Mouse (Mus musculus) heart, adult 2 months (tissue): ENCODE data around the gene Tcstv3. TPM values are rescaled to one million over a fixed set of nuclear protein-coding genes. Genes with fewer than 3 reads are reported as not detected.

Source experiments
- DNase-seq, 2 experiments: peaks; one replicate each; pipeline ENCODE4 v3.0.0; 2021
- H3K27ac ChIP-seq: fragments of 200-600 bp; 2 replicates; pipeline ENCODE4 v1.8.1; 2022
- H3K27me3 ChIP-seq: fragments of 200-500 bp; 2 replicates; pipeline ENCODE4 v1.6.1; 2012; ENCODE audit warnings: mild to moderate bottlenecking, low read length, inconsistent platforms, mixed read lengths; ENCODE audit not compliant: control insufficient read depth, insufficient read depth
- H3K36me3 ChIP-seq: fragments of 200-500 bp; 2 replicates; pipeline ENCODE4 v1.6.1; 2012; ENCODE audit warnings: low read length, inconsistent platforms; ENCODE audit not compliant: control insufficient read depth, insufficient read depth
- H3K4me1 ChIP-seq: fragments of 200-500 bp; 2 replicates; pipeline ENCODE4 v1.6.1; 2011; ENCODE audit warnings: low read length; ENCODE audit not compliant: control insufficient read depth, insufficient read depth
- H3K4me3 ChIP-seq: fragments of 200-600 bp; 2 replicates; pipeline ENCODE4 v1.8.1; 2022
- H3K79me2 ChIP-seq: fragments of 200-500 bp; replicated peaks from 2 replicates; pipeline ENCODE4 v1.6.1; 2012; ENCODE audit warnings: mild to moderate bottlenecking, inconsistent platforms, low read length, moderate library complexity, mixed read lengths; ENCODE audit not compliant: control insufficient read depth, insufficient read depth
- H3K9ac ChIP-seq: fragments of 200-500 bp; 2 replicates; pipeline ENCODE4 v1.6.1; 2012; ENCODE audit warnings: low read depth, mild to moderate bottlenecking, control low read depth, inconsistent platforms, low read length, mixed read lengths
- CTCF ChIP-seq: fragments of 200-600 bp; IDR thresholded peaks from 2 replicates; pipeline ENCODE4 v1.8.1; 2022; ENCODE audit warnings: antibody characterized with exemption, mild to moderate bottlenecking, moderate library complexity
- EP300 ChIP-seq: fragments of 200-500 bp; IDR thresholded peaks from 2 replicates; pipeline ENCODE4 v1.6.1; 2011; ENCODE audit warnings: low read depth, low read length, control low read depth; ENCODE audit not compliant: insufficient read depth
- POLR2A ChIP-seq: fragments of 200-500 bp; IDR thresholded peaks from 2 replicates; pipeline ENCODE4 v1.6.1; 2011; ENCODE audit warnings: mild to moderate bottlenecking, low read depth, low read length, control low read depth; ENCODE audit not compliant: insufficient read depth
- WGBS: fragments of 180-500 bp; shearing (Covaris S2); methylation state at CpG from one replicate; pipeline ENCODE4 v1.1.7; 2018; 5-methylcytosine and 5-hydroxymethylcytosine counted together
- intact Hi-C: fragments of 180-260 bp; cut with DNase I; formaldehyde crosslinking; loops from one replicate; pipeline ENCODE4 v1.15.1; 2025
- polyA plus RNA-seq: library from polyadenylated mRNA; depleted of rRNA; stranded (reverse); fragments of >200 nt; gene quantifications from 2 replicates; pipeline ENCODE4 v1.2.3, GENCODE M21; 2012; rRNA removed
- total RNA-seq, 2 experiments: library from RNA; stranded (reverse); gene quantifications; 2 replicates each; pipeline ENCODE4 v1.2.3; 2021

Tcstv3 gene
- total and polyA plus RNA-seq, 3 experiments: not detected

- H3K79me2 ChIP-seq: no peaks in the 10 kb centered on the region
- no peak overlapping the region for H3K4me3 ChIP-seq
- intact Hi-C loops: no loop called here
- DNase-seq: no peak
- H3K9ac ChIP-seq: no peak overlapping the region
- H3K4me1 ChIP-seq: no peaks in the 10 kb centered on the region
- TF ChIP-seq EP300 (no peak), CTCF (no peak), POLR2A (no peak)
- no peak overlapping the region for H3K27ac ChIP-seq
- H3K36me3 ChIP-seq: no peaks in the 10 kb centered on the region
- WGBS: 44% methylated on average over 14 of the region's 14 CpGs
- H3K27me3 ChIP-seq: no peaks in the 10 kb centered on the region
These were observed 3.1 kb upstream of the Tcstv3 start for GRCm38 (mm10) chr13:120313584-120313983.

DNA sequence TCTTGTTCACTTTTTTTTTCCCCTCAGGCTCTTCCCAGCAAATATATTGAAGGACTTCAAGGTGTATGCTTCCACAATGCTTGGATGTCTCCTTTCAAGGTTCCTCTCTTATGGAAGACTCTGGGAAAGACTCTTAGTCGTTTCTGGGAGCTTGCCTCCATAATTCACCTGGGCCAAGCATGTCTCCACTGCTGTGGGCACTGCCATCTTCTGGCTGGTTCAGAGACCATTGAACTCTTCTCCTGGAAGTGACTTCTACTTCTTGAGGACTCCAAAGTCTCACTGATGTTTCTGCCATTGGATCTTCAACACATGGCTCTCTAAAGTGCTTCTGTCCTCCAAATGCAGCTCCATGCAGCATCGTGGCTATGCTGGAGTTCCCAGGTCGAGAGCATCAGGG is 3.5 kb downstream of the Tcstv3 start:
- WGBS: 59% methylated on average over 3 of the region's 3 CpGs
- no peak for DNase-seq
- H3K79me2 ChIP-seq: no peaks in the 10 kb centered on the region

GRCm38 (mm10) chr13:120320721-120321120 is 4.0 kb downstream of the Tcstv3 start:
- no peak for DNase-seq
- no peak overlapping the region for H3K4me3 ChIP-seq
- no peaks in the 10 kb centered on the region for H3K27me3 ChIP-seq
- no peak overlapping the region for H3K27ac ChIP-seq
- H3K4me1 ChIP-seq: no peaks in the 10 kb centered on the region
- H3K79me2 ChIP-seq: no peaks in the 10 kb centered on the region
- WGBS: 98% methylated on average over 1 of the region's 1 CpGs
- no peaks in the 10 kb centered on the region for H3K36me3 ChIP-seq
- intact Hi-C loops: no loop called here
- H3K9ac ChIP-seq: no peak overlapping the region
- TF ChIP-seq EP300 (no peak), CTCF (no peak), POLR2A (no peak)

More for the DNA sequence above, 3.5 kb downstream of the Tcstv3 start:
- TF ChIP-seq POLR2A: no peak
- TF ChIP-seq EP300: no peak
- no peak for TF ChIP-seq CTCF
- Histone ChIP-seq H3K36me3 (no peaks in the 10 kb centered on the region), H3K27me3 (no peaks in the 10 kb centered on the region), H3K4me3 (no peak overlapping the region), H3K9ac (no peak overlapping the region), H3K4me1 (no peaks in the 10 kb centered on the region), H3K27ac (no peak overlapping the region)
- intact Hi-C loops: no loop called here

Other genes starting within 250 kb of the Tcstv3 start
- not detected for gene Gm20767, start 176.6 kb upstream of the Tcstv3 start, total RNA-seq
- not detected in 2 replicates for gene Gm20767, start 176.6 kb upstream of the Tcstv3 start, polyA plus RNA-seq
- not detected for gene Gm21818, start 144.4 kb upstream of the Tcstv3 start, total RNA-seq
- not detected in 2 replicates for gene Gm21818, start 144.4 kb upstream of the Tcstv3 start, polyA plus RNA-seq
- not detected for gene Gm21762, start 100.9 kb upstream of the Tcstv3 start, total RNA-seq
- gene Gm21762, start 100.9 kb upstream of the Tcstv3 start, polyA plus RNA-seq: not detected in 2 replicates
- gene Gm21731, start 77.8 kb upstream of the Tcstv3 start, total RNA-seq: not detected
- gene Gm21731, start 77.8 kb upstream of the Tcstv3 start, polyA plus RNA-seq: not detected in 2 replicates
- not detected for gene AF067061, start 53.8 kb upstream of the Tcstv3 start, total RNA-seq
- gene AF067061, start 53.8 kb upstream of the Tcstv3 start, polyA plus RNA-seq: not detected in 2 replicates
- gene BC147527, start 16.5 kb upstream of the Tcstv3 start, total RNA-seq: not detected
- gene BC147527, start 16.5 kb upstream of the Tcstv3 start, polyA plus RNA-seq: 0.08 TPM in 1 of 2 replicates, not detected in the other